Mouse (Mus musculus) megakaryocyte-erythroid progenitor cell, adult 5 weeks (primary cell): ENCODE results near the gene Atp13a5. TPM values are rescaled to one million over a fixed set of nuclear protein-coding genes. Genes with fewer than 3 reads are reported as not detected.

Experiments used
- polyA plus RNA-seq: library from polyadenylated mRNA; stranded (reverse); fragments of >175 nt; gene quantifications from 2 replicates; pipeline ENCODE4 v1.2.3, GENCODE M21; 2012

Atp13a5 gene
- polyA plus RNA-seq = not detected in 2 replicates

DNA sequence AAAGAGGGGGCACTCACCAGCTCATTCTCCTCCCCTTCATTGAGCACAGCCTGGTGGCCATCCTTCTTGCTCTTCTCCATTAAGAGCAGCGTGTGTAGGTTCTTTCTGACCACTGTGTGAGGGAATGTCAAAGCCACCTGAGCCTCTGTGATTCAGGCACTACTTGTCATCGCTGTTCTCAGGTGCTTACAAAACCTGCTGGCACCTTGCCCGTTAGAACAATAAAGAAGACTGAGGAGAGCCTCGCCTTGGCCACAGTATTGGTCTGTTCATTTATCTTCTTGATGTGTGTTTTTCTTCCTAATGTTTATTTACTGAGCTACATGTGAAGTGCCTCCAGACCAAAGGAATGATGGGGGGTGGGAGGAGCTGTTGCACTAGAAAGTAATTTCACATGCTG, at the start of gene Atp13a5:
Atp13a5 (minus strand) TSS at position 275 of the 400 bp plus-strand sequence.

DNA sequence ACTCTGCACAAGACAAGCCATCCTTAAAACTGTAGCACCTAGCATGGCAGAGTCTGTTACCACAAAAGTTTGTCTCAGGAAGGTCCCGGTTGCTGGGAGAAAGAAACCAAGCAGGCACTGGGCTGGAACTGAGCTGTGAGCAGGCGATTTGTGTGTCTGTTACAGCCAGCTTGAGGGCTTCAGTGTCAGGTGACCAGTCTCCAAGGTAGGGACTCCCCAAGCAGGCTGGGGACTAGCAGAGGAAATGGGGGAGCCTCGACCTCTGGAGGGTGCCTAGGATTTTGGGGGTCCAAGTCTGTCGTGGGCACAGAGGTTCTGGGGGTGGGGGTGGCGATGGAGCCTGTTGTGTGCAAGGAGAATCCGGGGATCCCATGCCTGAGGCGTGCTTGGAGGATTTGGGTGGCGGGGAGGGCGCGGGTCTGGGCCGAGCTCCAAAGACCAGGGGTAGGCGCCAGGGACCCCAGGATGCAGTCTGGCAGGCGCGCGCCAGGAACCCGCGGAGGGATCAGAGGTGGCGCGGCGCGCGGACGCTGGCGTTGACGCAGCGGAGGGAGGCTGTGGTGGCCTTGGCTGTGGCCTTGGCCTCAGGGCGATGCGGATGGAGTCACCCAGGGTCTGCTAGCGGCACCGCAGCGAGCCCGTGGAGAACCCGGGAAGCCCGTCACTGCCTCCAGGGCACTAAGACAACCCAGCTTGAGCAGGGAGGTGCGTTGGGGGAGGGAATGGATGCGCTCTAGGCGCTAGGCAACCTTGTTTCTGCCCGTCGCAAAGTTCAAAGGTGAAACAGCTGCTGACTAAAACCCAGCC, 168.7 kb downstream of the Atp13a5 start, which contains the start of gene Hrasls:
Hrasls (plus strand) TSS at position 91 of the 807 bp plus-strand sequence.

Other genes starting within 250 kb of the Atp13a5 start
- gene Hrasls, start 169.0 kb downstream of the Atp13a5 start, polyA plus RNA-seq = not detected in 2 replicates
- gene Atp13a4, start 166.1 kb upstream of the Atp13a5 start, polyA plus RNA-seq = not detected in 2 replicates
- gene Opa1, start 200.6 kb upstream of the Atp13a5 start, polyA plus RNA-seq = 15.3 and 15.4 TPM in 2 replicates